Mouse (Mus musculus): ENCODE measurements around the gene Atrn.

- TF ChIP-seq EP300 (IDR thresholded peaks at IDR 0.05), result no peak
- TF ChIP-seq CTCF (IDR thresholded peaks at IDR 0.05), result peak; percentile 92
Observed at GRCm38 (mm10) chr2:130950548-130950947, 44.3 kb downstream of the Atrn start.
